Mouse (Mus musculus): ENCODE results near the gene Cox17. TPM values are rescaled to one million over a fixed set of nuclear protein-coding genes. Genes with fewer than 3 reads are reported as not detected.

Cox17 gene
- polyA plus RNA-seq, 1 experiment from 2014 or later: 337 TPM

- H3K4me1 ChIP-seq (ENCODE audit: control insufficient read depth in 2 of 2, insufficient read depth in 2 of 2, low read length in 2 of 2): no peaks in the 10 kb centered on the region
- 82% methylated on average over 11 of the region's 11 CpGs for WGBS
- no peaks in the 10 kb centered on the region for H3K9me3 ChIP-seq (ENCODE audit: control insufficient read depth, low read length)
- H3K27ac ChIP-seq (replicated peaks in 1 of 2; ENCODE audit: control insufficient read depth in 1 of 2, insufficient read depth in 1 of 2, low read depth in 2 of 2, low read length in 2 of 2): no peak overlapping the region
- no peaks in the 10 kb centered on the region; the same call in 1 of the 2 replicates for H3K27me3 ChIP-seq (ENCODE audit: control insufficient read depth, insufficient read depth, low read length)
- no peak overlapping the region for H3K9ac ChIP-seq (ENCODE audit: low read length)
- H3K4me2 ChIP-seq (ENCODE audit: low read length): no peak overlapping the region
- no peaks in the 10 kb centered on the region for H3K36me3 ChIP-seq (ENCODE audit: control insufficient read depth, insufficient read depth, low read length)
- H3K4me3 ChIP-seq (ENCODE audit: control insufficient read depth in 1 of 2, insufficient read depth in 1 of 2, low read depth in 1 of 2, low read length in 2 of 2): no peak overlapping the region
- no peak for ATAC-seq (ENCODE audit: insufficient number of reproducible peaks, insufficient read depth, low FRiP score, low read depth)
Measured at GRCm38 (mm10) chr16:38308195-38308594, 38.6 kb upstream of the Cox17 start.

GRCm38 (mm10) chr16:38318492-38318891, 28.3 kb upstream of the Cox17 start:
- no peak overlapping the region for H3K4me2 ChIP-seq (ENCODE audit: low read length)
- no peaks in the 10 kb centered on the region for H3K27me3 ChIP-seq (ENCODE audit: control insufficient read depth, insufficient read depth, low read length)
- H3K36me3 ChIP-seq (ENCODE audit: control insufficient read depth, insufficient read depth, low read length): no peaks in the 10 kb centered on the region
- H3K9ac ChIP-seq (ENCODE audit: low read length): no peak overlapping the region
- 74% methylated on average over 9 of the region's 9 CpGs for WGBS
- H3K9me3 ChIP-seq (ENCODE audit: control insufficient read depth, low read length): peaks cover 3% of the 10 kb centered on the region; the same call in 1 of the 2 replicates
- H3K4me3 ChIP-seq (ENCODE audit: control insufficient read depth in 1 of 2, insufficient read depth in 1 of 2, low read depth in 1 of 2, low read length in 2 of 2): no peak overlapping the region
- H3K4me1 ChIP-seq (ENCODE audit: control insufficient read depth in 2 of 2, insufficient read depth in 2 of 2, low read length in 2 of 2): no peaks in the 10 kb centered on the region
- H3K27ac ChIP-seq (replicated peaks in 1 of 2; ENCODE audit: control insufficient read depth in 1 of 2, insufficient read depth in 1 of 2, low read depth in 2 of 2, low read length in 2 of 2): no peak overlapping the region
- no peak for ATAC-seq (ENCODE audit: insufficient number of reproducible peaks, insufficient read depth, low FRiP score, low read depth)

- H3K36me3 ChIP-seq (ENCODE audit: control insufficient read depth, insufficient read depth, low read length): no peaks in the 10 kb centered on the region
- ATAC-seq (ENCODE audit: insufficient number of reproducible peaks, insufficient read depth, low FRiP score, low read depth): no peak
- WGBS: 94% methylated on average over 4 of the region's 4 CpGs
- H3K4me2 ChIP-seq (ENCODE audit: low read length): no peak overlapping the region
- H3K9ac ChIP-seq (ENCODE audit: low read length): no peak overlapping the region
- no peak overlapping the region for H3K4me3 ChIP-seq (ENCODE audit: control insufficient read depth in 1 of 2, insufficient read depth in 1 of 2, low read depth in 1 of 2, low read length in 2 of 2)
- no peaks in the 10 kb centered on the region for H3K27me3 ChIP-seq (ENCODE audit: control insufficient read depth, insufficient read depth, low read length)
- peaks cover 3% of the 10 kb centered on the region; the same call in 1 of the 2 replicates for H3K9me3 ChIP-seq (ENCODE audit: control insufficient read depth, low read length)
- no peak overlapping the region for H3K27ac ChIP-seq (replicated peaks in 1 of 2; ENCODE audit: control insufficient read depth in 1 of 2, insufficient read depth in 1 of 2, low read depth in 2 of 2, low read length in 2 of 2)
- H3K4me1 ChIP-seq (ENCODE audit: control insufficient read depth in 2 of 2, insufficient read depth in 2 of 2, low read length in 2 of 2): no peaks in the 10 kb centered on the region
Measured at GRCm38 (mm10) chr16:38319087-38319486, 27.7 kb upstream of the Cox17 start.

- Histone ChIP-seq H3K4me1 (ENCODE audit: control insufficient read depth in 2 of 2, insufficient read depth in 2 of 2, low read length in 2 of 2) (no peaks in the 10 kb centered on the region), H3K4me3 (ENCODE audit: control insufficient read depth in 1 of 2, insufficient read depth in 1 of 2, low read depth in 1 of 2, low read length in 2 of 2) (no peak overlapping the region), H3K9ac (ENCODE audit: low read length) (no peak overlapping the region), H3K36me3 (ENCODE audit: control insufficient read depth, insufficient read depth, low read length) (no peaks in the 10 kb centered on the region), H3K9me3 (ENCODE audit: control insufficient read depth, low read length) (no peaks in the 10 kb centered on the region), H3K27ac (replicated peaks in 1 of 2; ENCODE audit: control insufficient read depth in 1 of 2, insufficient read depth in 1 of 2, low read depth in 2 of 2, low read length in 2 of 2) (no peak overlapping the region), H3K27me3 (ENCODE audit: control insufficient read depth, insufficient read depth, low read length) (no peaks in the 10 kb centered on the region), H3K4me2 (ENCODE audit: low read length) (peak overlapping the region; percentile 43)
- 31% methylated on average over 17 of the region's 17 CpGs for WGBS
- no peak for ATAC-seq (ENCODE audit: insufficient number of reproducible peaks, insufficient read depth, low FRiP score, low read depth)
Measured at GRCm38 (mm10) chr16:38321452-38321935, 25.3 kb upstream of the Cox17 start.

GRCm38 (mm10) chr16:38324311-38324710, 22.5 kb upstream of the Cox17 start:
- no peaks in the 10 kb centered on the region for H3K9me3 ChIP-seq (ENCODE audit: control insufficient read depth, low read length)
- H3K27ac ChIP-seq (replicated peaks in 1 of 2; ENCODE audit: control insufficient read depth in 1 of 2, insufficient read depth in 1 of 2, low read depth in 2 of 2, low read length in 2 of 2): no peak overlapping the region
- WGBS: 91% methylated on average over 15 of the region's 15 CpGs
- no peaks in the 10 kb centered on the region for H3K27me3 ChIP-seq (ENCODE audit: control insufficient read depth, insufficient read depth, low read length)
- H3K4me1 ChIP-seq (ENCODE audit: control insufficient read depth in 2 of 2, insufficient read depth in 2 of 2, low read length in 2 of 2): no peaks in the 10 kb centered on the region
- no peak for ATAC-seq (ENCODE audit: insufficient number of reproducible peaks, insufficient read depth, low FRiP score, low read depth)
- H3K36me3 ChIP-seq (ENCODE audit: control insufficient read depth, insufficient read depth, low read length): no peaks in the 10 kb centered on the region
- no peak overlapping the region for H3K4me2 ChIP-seq (ENCODE audit: low read length)
- no peak overlapping the region for H3K4me3 ChIP-seq (ENCODE audit: control insufficient read depth in 1 of 2, insufficient read depth in 1 of 2, low read depth in 1 of 2, low read length in 2 of 2)
- no peak overlapping the region for H3K9ac ChIP-seq (ENCODE audit: low read length)

- no peaks in the 10 kb centered on the region for H3K36me3 ChIP-seq (ENCODE audit: control insufficient read depth, insufficient read depth, low read length)
- H3K9me3 ChIP-seq (ENCODE audit: control insufficient read depth, low read length): no peaks in the 10 kb centered on the region
- ATAC-seq (ENCODE audit: insufficient number of reproducible peaks, insufficient read depth, low FRiP score, low read depth): no peak
- no peak overlapping the region for H3K4me3 ChIP-seq (ENCODE audit: control insufficient read depth in 1 of 2, insufficient read depth in 1 of 2, low read depth in 1 of 2, low read length in 2 of 2)
- H3K4me2 ChIP-seq (ENCODE audit: low read length): no peak overlapping the region
- H3K27me3 ChIP-seq (ENCODE audit: control insufficient read depth, insufficient read depth, low read length): no peaks in the 10 kb centered on the region
- 80% methylated on average over 11 of the region's 11 CpGs for WGBS
- H3K4me1 ChIP-seq (ENCODE audit: control insufficient read depth in 2 of 2, insufficient read depth in 2 of 2, low read length in 2 of 2): no peaks in the 10 kb centered on the region
- H3K27ac ChIP-seq (replicated peaks in 1 of 2; ENCODE audit: control insufficient read depth in 1 of 2, insufficient read depth in 1 of 2, low read depth in 2 of 2, low read length in 2 of 2): no peak overlapping the region
- no peak overlapping the region for H3K9ac ChIP-seq (ENCODE audit: low read length)
Measured at GRCm38 (mm10) chr16:38326778-38327397, 19.9 kb upstream of the Cox17 start.

- no peaks in the 10 kb centered on the region for H3K36me3 ChIP-seq (ENCODE audit: control insufficient read depth, insufficient read depth, low read length)
Measured at GRCm38 (mm10) chr16:38329340-38329739, 17.5 kb upstream of the Cox17 start.

GRCm38 (mm10) chr16:38334431-38334830, 12.4 kb upstream of the Cox17 start:
- Histone ChIP-seq H3K27me3 (ENCODE audit: control insufficient read depth, insufficient read depth, low read length) (no peaks in the 10 kb centered on the region), H3K4me2 (ENCODE audit: low read length) (no peak overlapping the region), H3K9ac (ENCODE audit: low read length) (no peak overlapping the region), H3K27ac (replicated peaks in 1 of 2; ENCODE audit: control insufficient read depth in 1 of 2, insufficient read depth in 1 of 2, low read depth in 2 of 2, low read length in 2 of 2) (no peak overlapping the region), H3K4me3 (ENCODE audit: control insufficient read depth in 1 of 2, insufficient read depth in 1 of 2, low read depth in 1 of 2, low read length in 2 of 2) (no peak overlapping the region), H3K4me1 (ENCODE audit: control insufficient read depth in 2 of 2, insufficient read depth in 2 of 2, low read length in 2 of 2) (no peaks in the 10 kb centered on the region), H3K9me3 (ENCODE audit: control insufficient read depth, low read length) (no peaks in the 10 kb centered on the region), H3K36me3 (ENCODE audit: control insufficient read depth, insufficient read depth, low read length) (no peaks in the 10 kb centered on the region)
- no peak for ATAC-seq (ENCODE audit: insufficient number of reproducible peaks, insufficient read depth, low FRiP score, low read depth)
- 40% methylated on average over 6 of the region's 6 CpGs for WGBS

More at GRCm38 (mm10) chr16:38329340-38329739, 17.5 kb upstream of the Cox17 start:
- H3K9me3 ChIP-seq (ENCODE audit: control insufficient read depth, low read length): no peaks in the 10 kb centered on the region
- H3K27ac ChIP-seq (replicated peaks in 1 of 2; ENCODE audit: control insufficient read depth in 1 of 2, insufficient read depth in 1 of 2, low read depth in 2 of 2, low read length in 2 of 2): no peak overlapping the region
- H3K4me2 ChIP-seq (ENCODE audit: low read length): no peak overlapping the region
- H3K9ac ChIP-seq (ENCODE audit: low read length): no peak overlapping the region
- no peak for ATAC-seq (ENCODE audit: insufficient number of reproducible peaks, insufficient read depth, low FRiP score, low read depth)
- H3K4me1 ChIP-seq (ENCODE audit: control insufficient read depth in 2 of 2, insufficient read depth in 2 of 2, low read length in 2 of 2): no peaks in the 10 kb centered on the region
- no peaks in the 10 kb centered on the region for H3K27me3 ChIP-seq (ENCODE audit: control insufficient read depth, insufficient read depth, low read length)
- 80% methylated on average over 3 of the region's 3 CpGs for WGBS
- H3K4me3 ChIP-seq (ENCODE audit: control insufficient read depth in 1 of 2, insufficient read depth in 1 of 2, low read depth in 1 of 2, low read length in 2 of 2): no peak overlapping the region
